Mouse (Mus musculus): Measurements from ENCODE around the gene Rbm43.
"Not testable (repeated sequence)": the region's sequence is repeated elsewhere in the genome, so short reads cannot be mapped to it uniquely, and the experiment has no call there.

The Rbm43 gene

GRCm38 (mm10) chr2:51914532-51914931 is 20.4 kb downstream of the Rbm43 start:
- no peak for ATAC-seq (ENCODE audit: low TSS enrichment)

GRCm38 (mm10) chr2:51912740-51913139 is 22.2 kb downstream of the Rbm43 start:
- ATAC-seq (ENCODE audit: low TSS enrichment): no peak

- ATAC-seq (ENCODE audit: low TSS enrichment): no peak
Measured at GRCm38 (mm10) chr2:51911864-51912263, 23.1 kb downstream of the Rbm43 start.

GRCm38 (mm10) chr2:51907538-51908110 is 27.3 kb downstream of the Rbm43 start:
- no peak for ATAC-seq (ENCODE audit: low TSS enrichment)

GRCm38 (mm10) chr2:51905637-51906036 is 29.3 kb downstream of the Rbm43 start:
- ATAC-seq (ENCODE audit: low TSS enrichment): peak; percentile 41; the same call in 1 of the 2 replicates

GRCm38 (mm10) chr2:51892411-51892901 is 42.5 kb downstream of the Rbm43 start:
- ATAC-seq (ENCODE audit: low TSS enrichment): peak; percentile 34

- no peak for ATAC-seq (ENCODE audit: low TSS enrichment)
Measured at GRCm38 (mm10) chr2:51890961-51891360, 44.0 kb downstream of the Rbm43 start.

GRCm38 (mm10) chr2:51890139-51890538 is 44.8 kb downstream of the Rbm43 start:
- ATAC-seq (ENCODE audit: low TSS enrichment): not testable (repeated sequence)

GRCm38 (mm10) chr2:51880143-51880542 is 54.8 kb downstream of the Rbm43 start:
- ATAC-seq (ENCODE audit: low TSS enrichment): peak; percentile 81
